Mouse (Mus musculus): ENCODE results near the gene Ccnb2. TPM values are rescaled to one million over a fixed set of nuclear protein-coding genes. Genes with fewer than 3 reads are reported as not detected.

Gene Ccnb2
- polyA plus RNA-seq, 1 experiment from 2014 or later = 230 TPM

- H3K27me3 ChIP-seq (replicated peaks; ENCODE audit: control insufficient read depth, insufficient read depth, low read length) = no peaks in the 10 kb centered on the region
- ATAC-seq (replicated peaks; ENCODE audit: low FRiP score) (no peak), DNase-seq (ENCODE audit: low spot score) (no peak)
- no peak overlapping the region for H3K4me3 ChIP-seq (ENCODE audit: low read depth, low read length)
- H3K9ac ChIP-seq (ENCODE audit: low read depth, low read length) = no peak overlapping the region
- no peak overlapping the region for H3K4me2 ChIP-seq
- no peak overlapping the region for H3K27ac ChIP-seq (ENCODE audit: low read depth, low read length)
- no peaks in the 10 kb centered on the region for H3K9me3 ChIP-seq (ENCODE audit: control insufficient read depth, low read length)
- H3K36me3 ChIP-seq (ENCODE audit: control insufficient read depth, insufficient read depth, low read length) = peaks cover 40% of the 10 kb centered on the region
- WGBS = 94% methylated on average over 8 of the region's 8 CpGs
- H3K4me1 ChIP-seq (replicated peaks; ENCODE audit: control insufficient read depth, insufficient read depth, low read length) = no peaks in the 10 kb centered on the region
Observed at GRCm38 (mm10) chr9:70409743-70410142, 11.6 kb downstream of the Ccnb2 start.

DNA sequence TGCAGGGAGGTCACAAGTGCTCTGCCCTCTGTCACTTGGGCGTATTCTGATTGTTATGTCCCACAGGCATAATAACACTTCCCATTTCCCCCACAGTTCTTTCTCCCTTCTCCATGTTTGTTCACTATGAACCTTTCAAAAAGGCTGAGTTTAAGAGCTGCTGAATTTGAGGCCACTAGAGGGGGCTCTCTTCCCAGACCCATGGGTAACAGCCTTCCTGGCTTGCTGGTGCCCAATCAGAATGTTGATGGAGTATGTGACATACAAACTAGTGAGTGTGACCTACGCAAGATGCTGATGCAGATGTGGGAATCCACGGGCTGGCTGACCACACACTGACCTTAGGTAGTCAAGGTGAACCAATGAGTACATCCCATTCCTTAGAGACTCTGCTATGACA lies 12.6 kb downstream of the Ccnb2 start:
- H3K4me3 ChIP-seq (ENCODE audit: low read depth, low read length) = no peak overlapping the region
- H3K4me1 ChIP-seq (replicated peaks; ENCODE audit: control insufficient read depth, insufficient read depth, low read length) = no peaks in the 10 kb centered on the region
- H3K36me3 ChIP-seq (ENCODE audit: control insufficient read depth, insufficient read depth, low read length) = peaks cover 34% of the 10 kb centered on the region
- H3K27me3 ChIP-seq (replicated peaks; ENCODE audit: control insufficient read depth, insufficient read depth, low read length) = no peaks in the 10 kb centered on the region
- no peak for ATAC-seq (replicated peaks; ENCODE audit: low FRiP score)
- no peak overlapping the region for H3K4me2 ChIP-seq
- no peak overlapping the region for H3K9ac ChIP-seq (ENCODE audit: low read depth, low read length)
- H3K27ac ChIP-seq (ENCODE audit: low read depth, low read length) = no peak overlapping the region
- H3K9me3 ChIP-seq (ENCODE audit: control insufficient read depth, low read length) = no peaks in the 10 kb centered on the region
- 87% methylated on average over 3 of the region's 3 CpGs for WGBS
- DNase-seq (ENCODE audit: low spot score) = no peak

DNA sequence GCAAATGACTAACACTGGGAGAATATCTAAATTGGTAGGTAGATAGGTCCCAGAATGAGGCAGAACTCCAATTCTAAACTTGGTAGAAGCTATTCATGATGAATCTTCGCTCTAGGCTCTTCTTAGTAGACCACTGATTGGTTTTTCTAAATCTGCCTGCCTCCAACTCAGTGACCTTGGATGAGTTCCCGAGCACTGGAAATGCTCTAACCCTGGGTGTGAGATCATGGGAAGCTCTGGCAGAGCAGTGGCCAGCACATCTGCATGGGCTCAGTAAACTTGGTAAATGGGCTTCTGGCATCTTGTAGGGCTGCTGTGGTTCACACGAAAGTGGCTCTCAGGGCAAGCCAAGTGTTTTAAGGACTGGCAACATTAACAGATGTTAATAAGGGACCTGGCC lies 14.8 kb downstream of the Ccnb2 start:
- no peak for ATAC-seq (replicated peaks; ENCODE audit: low FRiP score)
- no peaks in the 10 kb centered on the region for H3K9me3 ChIP-seq (ENCODE audit: control insufficient read depth, low read length)
- 84% methylated on average over 3 of the region's 3 CpGs for WGBS
- H3K36me3 ChIP-seq (ENCODE audit: control insufficient read depth, insufficient read depth, low read length) = peaks cover 21% of the 10 kb centered on the region
- no peak overlapping the region for H3K4me2 ChIP-seq
- H3K4me1 ChIP-seq (replicated peaks; ENCODE audit: control insufficient read depth, insufficient read depth, low read length) = no peaks in the 10 kb centered on the region
- no peak overlapping the region for H3K4me3 ChIP-seq (ENCODE audit: low read depth, low read length)
- DNase-seq (ENCODE audit: low spot score) = no peak
- H3K9ac ChIP-seq (ENCODE audit: low read depth, low read length) = no peak overlapping the region
- H3K27me3 ChIP-seq (replicated peaks; ENCODE audit: control insufficient read depth, insufficient read depth, low read length) = no peaks in the 10 kb centered on the region
- H3K27ac ChIP-seq (ENCODE audit: low read depth, low read length) = no peak overlapping the region

GRCm38 (mm10) chr9:70401937-70402539 lies 19.3 kb downstream of the Ccnb2 start:
- H3K9me3 ChIP-seq (ENCODE audit: control insufficient read depth, low read length) = no peaks in the 10 kb centered on the region
- no peak overlapping the region for H3K9ac ChIP-seq (ENCODE audit: low read depth, low read length)
- H3K4me3 ChIP-seq (ENCODE audit: low read depth, low read length) = no peak overlapping the region
- ATAC-seq (replicated peaks; ENCODE audit: low FRiP score) = no peak
- H3K36me3 ChIP-seq (ENCODE audit: control insufficient read depth, insufficient read depth, low read length) = no peaks in the 10 kb centered on the region
- no peak overlapping the region for H3K4me2 ChIP-seq
- DNase-seq (ENCODE audit: low spot score) = no peak
- no peak overlapping the region for H3K27ac ChIP-seq (ENCODE audit: low read depth, low read length)
- no peaks in the 10 kb centered on the region for H3K4me1 ChIP-seq (replicated peaks; ENCODE audit: control insufficient read depth, insufficient read depth, low read length)
- 89% methylated on average over 8 of the region's 8 CpGs for WGBS
- no peaks in the 10 kb centered on the region for H3K27me3 ChIP-seq (replicated peaks; ENCODE audit: control insufficient read depth, insufficient read depth, low read length)

DNA sequence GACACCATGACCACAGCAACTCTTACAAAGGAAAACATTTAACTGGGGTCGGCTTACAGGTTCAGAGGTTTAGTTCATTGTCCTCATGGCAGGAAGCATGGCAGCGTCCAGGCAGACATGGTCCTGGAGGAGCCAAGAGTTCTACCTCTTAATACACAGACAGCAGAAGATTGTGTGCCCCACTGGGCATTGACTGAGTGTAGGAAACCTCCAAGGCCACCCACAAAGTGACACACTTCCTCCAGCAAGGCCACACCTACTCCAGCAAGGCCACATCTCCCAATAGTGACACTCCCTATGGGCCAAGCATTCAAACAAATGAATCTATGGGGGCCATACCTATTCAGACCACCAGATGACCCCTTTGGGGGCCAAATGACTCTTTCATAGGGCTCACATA lies 25.3 kb downstream of the Ccnb2 start:
- no peak overlapping the region for H3K9ac ChIP-seq (ENCODE audit: low read depth, low read length)
- DNase-seq (ENCODE audit: low spot score) = no peak
- ATAC-seq (replicated peaks; ENCODE audit: low FRiP score) = no peak
- no peaks in the 10 kb centered on the region for H3K27me3 ChIP-seq (replicated peaks; ENCODE audit: control insufficient read depth, insufficient read depth, low read length)
- no peak overlapping the region for H3K4me2 ChIP-seq
- H3K4me3 ChIP-seq (ENCODE audit: low read depth, low read length) = no peak overlapping the region
- H3K9me3 ChIP-seq (ENCODE audit: control insufficient read depth, low read length) = no peaks in the 10 kb centered on the region
- no peak overlapping the region for H3K27ac ChIP-seq (ENCODE audit: low read depth, low read length)
- 83% methylated on average over 2 of the region's 2 CpGs for WGBS
- no peaks in the 10 kb centered on the region for H3K36me3 ChIP-seq (ENCODE audit: control insufficient read depth, insufficient read depth, low read length)
- no peaks in the 10 kb centered on the region for H3K4me1 ChIP-seq (replicated peaks; ENCODE audit: control insufficient read depth, insufficient read depth, low read length)

DNA sequence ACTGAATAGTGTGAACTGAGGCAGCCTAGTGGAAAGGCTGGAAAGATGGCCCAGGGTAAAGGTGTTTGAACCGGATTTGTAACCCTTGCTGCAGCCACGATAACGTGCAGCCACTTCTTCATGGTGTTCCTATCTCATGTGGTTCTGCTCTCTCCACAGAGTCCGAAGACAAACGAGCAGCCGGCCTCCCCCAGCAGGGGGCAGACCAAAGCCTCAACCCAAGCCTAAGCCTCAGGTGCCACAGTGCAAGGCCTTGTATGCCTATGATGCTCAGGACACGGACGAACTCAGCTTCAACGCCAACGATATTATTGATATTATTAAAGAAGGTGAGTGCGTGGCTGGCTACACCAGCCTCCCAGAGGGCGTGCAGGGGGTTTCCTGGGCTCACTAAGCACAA lies 25.7 kb downstream of the Ccnb2 start:
- WGBS = 80% methylated on average over 12 of the region's 12 CpGs
- H3K36me3 ChIP-seq (ENCODE audit: control insufficient read depth, insufficient read depth, low read length) = no peaks in the 10 kb centered on the region
- H3K4me1 ChIP-seq (replicated peaks; ENCODE audit: control insufficient read depth, insufficient read depth, low read length) = no peaks in the 10 kb centered on the region
- H3K9me3 ChIP-seq (ENCODE audit: control insufficient read depth, low read length) = no peaks in the 10 kb centered on the region
- no peak overlapping the region for H3K4me3 ChIP-seq (ENCODE audit: low read depth, low read length)
- no peak overlapping the region for H3K4me2 ChIP-seq
- ATAC-seq (replicated peaks; ENCODE audit: low FRiP score) = no peak
- H3K27ac ChIP-seq (ENCODE audit: low read depth, low read length) = no peak overlapping the region
- DNase-seq (ENCODE audit: low spot score) = no peak
- H3K9ac ChIP-seq (ENCODE audit: low read depth, low read length) = no peak overlapping the region
- no peaks in the 10 kb centered on the region for H3K27me3 ChIP-seq (replicated peaks; ENCODE audit: control insufficient read depth, insufficient read depth, low read length)

- Histone ChIP-seq H3K9ac (ENCODE audit: low read depth, low read length) (no peak overlapping the region), H3K27ac (ENCODE audit: low read depth, low read length) (no peak overlapping the region), H3K4me1 (replicated peaks; ENCODE audit: control insufficient read depth, insufficient read depth, low read length) (no peaks in the 10 kb centered on the region), H3K9me3 (ENCODE audit: control insufficient read depth, low read length) (no peaks in the 10 kb centered on the region), H3K36me3 (ENCODE audit: control insufficient read depth, insufficient read depth, low read length) (no peaks in the 10 kb centered on the region), H3K27me3 (replicated peaks; ENCODE audit: control insufficient read depth, insufficient read depth, low read length) (no peaks in the 10 kb centered on the region; the same call in 1 of the 2 replicates), H3K4me2 (no peak overlapping the region), H3K4me3 (ENCODE audit: low read depth, low read length) (no peak overlapping the region)
- DNase-seq (ENCODE audit: low spot score) (no peak), ATAC-seq (replicated peaks; ENCODE audit: low FRiP score) (no peak; the same call in 1 of the 2 replicates)
- 20% methylated on average over 6 of the region's 6 CpGs for WGBS
Observed at GRCm38 (mm10) chr9:70392563-70392907, 28.8 kb downstream of the Ccnb2 start.

- ATAC-seq (replicated peaks; ENCODE audit: low FRiP score) (no peak), DNase-seq (ENCODE audit: low spot score) (no peak)
- H3K27ac ChIP-seq (ENCODE audit: low read depth, low read length) = no peak overlapping the region
- no peak overlapping the region for H3K4me3 ChIP-seq (ENCODE audit: low read depth, low read length)
- no peaks in the 10 kb centered on the region; the same call in 1 of the 2 replicates for H3K27me3 ChIP-seq (replicated peaks; ENCODE audit: control insufficient read depth, insufficient read depth, low read length)
- no peaks in the 10 kb centered on the region for H3K36me3 ChIP-seq (ENCODE audit: control insufficient read depth, insufficient read depth, low read length)
- no peak overlapping the region for H3K4me2 ChIP-seq
- no peak overlapping the region for H3K9ac ChIP-seq (ENCODE audit: low read depth, low read length)
- WGBS = 67% methylated on average over 12 of the region's 12 CpGs
- no peaks in the 10 kb centered on the region for H3K4me1 ChIP-seq (replicated peaks; ENCODE audit: control insufficient read depth, insufficient read depth, low read length)
- no peaks in the 10 kb centered on the region for H3K9me3 ChIP-seq (ENCODE audit: control insufficient read depth, low read length)
Observed at GRCm38 (mm10) chr9:70391660-70392562, 29.4 kb downstream of the Ccnb2 start.

- ATAC-seq (replicated peaks; ENCODE audit: low FRiP score) (no peak), DNase-seq (ENCODE audit: low spot score) (no peak)
- no peak overlapping the region for H3K9ac ChIP-seq (ENCODE audit: low read depth, low read length)
- H3K27ac ChIP-seq (ENCODE audit: low read depth, low read length) = no peak overlapping the region
- no peaks in the 10 kb centered on the region for H3K4me1 ChIP-seq (replicated peaks; ENCODE audit: control insufficient read depth, insufficient read depth, low read length)
- H3K4me3 ChIP-seq (ENCODE audit: low read depth, low read length) = no peak overlapping the region
- H3K27me3 ChIP-seq (replicated peaks; ENCODE audit: control insufficient read depth, insufficient read depth, low read length) = no peaks in the 10 kb centered on the region; the same call in 1 of the 2 replicates
- WGBS = 81% methylated on average over 5 of the region's 5 CpGs
- no peaks in the 10 kb centered on the region for H3K9me3 ChIP-seq (ENCODE audit: control insufficient read depth, low read length)
- H3K4me2 ChIP-seq = no peak overlapping the region
- H3K36me3 ChIP-seq (ENCODE audit: control insufficient read depth, insufficient read depth, low read length) = no peaks in the 10 kb centered on the region
Observed at GRCm38 (mm10) chr9:70391042-70391441, 30.3 kb downstream of the Ccnb2 start.
